Mouse (Mus musculus): ENCODE measurements around the gene Spryd4. TPM values are rescaled to one million over a fixed set of nuclear protein-coding genes. Genes with fewer than 3 reads are reported as not detected.

Spryd4 gene
- total RNA-seq, 2 experiments from 2014 or later = 10.7 to 11.3 TPM

Other genes with a start within 250 kb of the Spryd4 start
- not detected for gene Hsd17b6, start 204.2 kb downstream of the Spryd4 start, total RNA-seq (2021)
- 1 to 10 TPM; 6.4 to 7.2 TPM for gene Prim1, start 196.6 kb downstream of the Spryd4 start, total RNA-seq (2021)
- gene Naca, start 176.2 kb downstream of the Spryd4 start, total RNA-seq (2021) = 100 to 1,000 TPM; 306 to 320 TPM
- gene Ptges3, start 152.9 kb downstream of the Spryd4 start, total RNA-seq (2021) = 100 to 1,000 TPM; 131 to 134 TPM
- 1,000 to 10,000 TPM; 1,697 to 1,804 TPM for gene Atp5b, start 128.5 kb downstream of the Spryd4 start, total RNA-seq (2021)
- gene Baz2a, start 120.2 kb downstream of the Spryd4 start, total RNA-seq (2021) = 10 to 100 TPM; 30.6 to 32.4 TPM
- gene Rbms2, start 31.5 kb downstream of the Spryd4 start, total RNA-seq (2021) = 10 to 100 TPM in 1 of 2 experiments, 1 to 10 TPM in 1; 9.2 to 10.8 TPM
- 10 to 100 TPM; 21.3 to 22.6 TPM for gene Gls2, start 17.4 kb downstream of the Spryd4 start, total RNA-seq (2021)
- gene Mip, start 14.0 kb upstream of the Spryd4 start, total RNA-seq (2021) = not detected
- gene Timeless, start 20.3 kb upstream of the Spryd4 start, total RNA-seq (2021) = 1 to 10 TPM; 7.2 to 9.9 TPM
- not detected for gene Apon, start 42.3 kb upstream of the Spryd4 start, total RNA-seq (2021)
- gene Apof, start 56.9 kb upstream of the Spryd4 start, total RNA-seq (2021) = not detected
- 10 to 100 TPM; 19.0 to 21.1 TPM for gene Stat2, start 58.8 kb upstream of the Spryd4 start, total RNA-seq (2021)
- gene Il23a, start 86.9 kb upstream of the Spryd4 start, total RNA-seq (2021) = 1 to 10 TPM in 1 of 2 experiments, under 1 TPM in 1; 0.97 to 1.4 TPM
- 10 to 100 TPM; 13.3 to 13.4 TPM for gene Pan2, start 91.5 kb upstream of the Spryd4 start, total RNA-seq (2021)
- gene Cnpy2, start 110.7 kb upstream of the Spryd4 start, total RNA-seq (2021) = 10 to 100 TPM; 65.9 to 68.9 TPM
- gene Cs, start 125.9 kb upstream of the Spryd4 start, total RNA-seq (2021) = 100 to 1,000 TPM; 269 to 271 TPM
- gene Coq10a, start 157.2 kb upstream of the Spryd4 start, total RNA-seq (2021) = 10 to 100 TPM; 72.0 to 74.4 TPM
- 10 to 100 TPM; 80.3 to 84.3 TPM for gene Ankrd52, start 165.3 kb upstream of the Spryd4 start, total RNA-seq (2021)
- 1 to 10 TPM in 1 of 2 experiments, not detected in 1; 1.0 TPM for gene Slc39a5, start 189.4 kb upstream of the Spryd4 start, total RNA-seq (2021)
- gene Nabp2, start 199.7 kb upstream of the Spryd4 start, total RNA-seq (2021) = 10 to 100 TPM; 88.3 to 92.5 TPM
- gene Rnf41, start 199.8 kb upstream of the Spryd4 start, total RNA-seq (2021) = 10 to 100 TPM; 75.0 to 77.2 TPM
- 100 to 1,000 TPM; 199 to 211 TPM for gene Smarcc2, start 247.4 kb upstream of the Spryd4 start, total RNA-seq (2021)